Mouse (Mus musculus) limb, embryonic 12.5 days (tissue): ENCODE measurements around the gene Ptcd2. TPM values are rescaled to one million over a fixed set of nuclear protein-coding genes. Genes with fewer than 3 reads are reported as not detected.

Experiments
- ATAC-seq: fragments of 200-750 bp; cut with Nextera tagmentation; 2 replicates; pipeline ENCODE4 v1.8.0; 2017; ENCODE audit warnings: low read depth, moderate TSS enrichment; ENCODE audit not compliant: insufficient number of reproducible peaks, insufficient read depth, low FRiP score, low TSS enrichment
- H3K27ac ChIP-seq: fragments of 300-500 bp; sonication (generic); 2 replicates; pipeline ENCODE4 v1.5.1; 2016; ENCODE audit warnings: mild to moderate bottlenecking, moderate library complexity
- H3K27me3 ChIP-seq: fragments of 300-500 bp; sonication (generic); 2 replicates; pipeline ENCODE4 v1.6.1; 2016; ENCODE audit warnings: mild to moderate bottlenecking, moderate library complexity
- H3K36me3 ChIP-seq: fragments of 300-500 bp; sonication (generic); 2 replicates; pipeline ENCODE4 v1.6.1; 2016; ENCODE audit warnings: mild to moderate bottlenecking, moderate library complexity
- H3K4me1 ChIP-seq: fragments of 300-500 bp; sonication (generic); replicated peaks from 2 replicates; pipeline ENCODE4 v1.6.1; 2016
- H3K4me2 ChIP-seq: fragments of 300-500 bp; sonication (generic); 2 replicates; pipeline ENCODE4 v1.6.1; 2016; ENCODE audit warnings: mild to moderate bottlenecking, moderate library complexity
- H3K4me3 ChIP-seq: fragments of 300-500 bp; sonication (generic); replicated peaks from 2 replicates; pipeline ENCODE4 v1.5.1; 2016; ENCODE audit warnings: mild to moderate bottlenecking
- H3K9ac ChIP-seq: fragments of 300-500 bp; sonication (generic); replicated peaks from 2 replicates; pipeline ENCODE4 v1.6.1; 2016; ENCODE audit warnings: mild to moderate bottlenecking, moderate library complexity
- H3K9me3 ChIP-seq: fragments of 300-500 bp; sonication (generic); 2 replicates; pipeline ENCODE4 v1.6.1; 2016; ENCODE audit warnings: mild to moderate bottlenecking, moderate library complexity
- WGBS: fragments of 180-500 bp; shearing (Covaris S2); methylation state at CpG from one replicate; pipeline ENCODE4 v1.1.7; 2016; 5-methylcytosine and 5-hydroxymethylcytosine counted together
- polyA plus RNA-seq: library from polyadenylated mRNA; unstranded; fragments of >200 nt; fragmentation: Nextera tagmentation; extraction: Ambion mirVana; gene quantifications from 2 replicates; pipeline ENCODE4 v1.2.1, GENCODE M21; 2016

The Ptcd2 gene
- 47.4 and 49.2 TPM in 2 replicates for polyA plus RNA-seq

DNA sequence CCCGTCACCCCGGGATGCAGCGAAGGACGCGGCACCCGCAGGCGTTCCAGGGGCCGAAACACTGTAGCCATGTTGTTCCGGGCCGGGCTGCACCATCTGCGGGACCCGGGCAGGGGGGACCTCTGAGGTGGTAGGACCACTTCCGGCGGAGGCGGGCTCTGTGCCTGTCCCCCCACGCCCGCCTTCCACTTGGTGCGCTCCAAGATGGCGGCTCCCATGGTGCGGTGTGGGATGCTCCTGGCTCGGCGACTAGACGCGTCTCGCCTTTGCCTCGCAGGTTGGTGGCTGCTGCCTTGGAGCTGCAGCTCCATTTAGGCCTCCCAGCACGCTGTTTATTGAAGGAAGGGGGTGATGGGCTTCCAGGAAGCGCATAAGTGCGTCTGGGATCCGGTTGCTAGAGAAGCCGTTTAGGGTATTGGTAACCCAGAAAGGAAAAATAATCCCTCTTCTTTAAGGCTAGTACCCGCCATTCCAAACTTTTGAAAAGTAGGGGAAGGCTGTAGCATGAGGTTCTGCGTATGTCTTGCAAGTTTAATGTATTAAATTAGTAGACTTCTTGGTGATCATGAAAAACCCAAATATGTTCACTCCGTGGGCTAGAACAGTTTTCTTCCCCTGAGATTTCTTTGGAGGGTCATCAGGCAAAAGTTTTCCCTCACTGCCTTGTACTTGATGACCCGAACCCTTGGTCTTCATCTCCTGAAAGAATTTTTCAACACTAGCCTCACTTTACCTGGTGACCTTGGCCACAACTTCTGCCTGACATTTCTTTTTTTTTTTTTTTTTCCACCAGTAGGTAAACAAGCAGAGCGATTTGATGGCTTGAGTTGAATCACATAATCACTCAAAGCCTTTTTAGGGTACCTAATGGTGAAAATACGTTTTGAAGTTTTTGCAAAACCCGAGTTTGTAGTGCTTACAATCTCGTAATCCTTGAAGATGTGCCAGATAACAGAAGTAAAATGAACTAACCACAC, at the start of gene Ptcd2, which contains the start of gene Mrps27:
Ptcd2 (minus strand) TSS at position 107 of the 977 bp plus-strand sequence.
Mrps27 (plus strand) TSS at position 188 of the 977 bp plus-strand sequence.
- H3K4me1 ChIP-seq, result peaks cover 12% of the 10 kb centered on the region
- no peaks in the 10 kb centered on the region for H3K27me3 ChIP-seq
- H3K27ac ChIP-seq, result peak within 1 kb of the TSS; percentile 91
- H3K4me2 ChIP-seq, result peak within 1 kb of the TSS; percentile 82
- H3K9me3 ChIP-seq, result no peaks in the 10 kb centered on the region
- 2% methylated on average over 39 of the region's 39 CpGs for WGBS
- H3K4me3 ChIP-seq, result peak within 1 kb of the TSS; percentile 81
- peaks cover 49% of the 10 kb centered on the region for H3K36me3 ChIP-seq
- ATAC-seq, result peak; percentile 95
- peak within 1 kb of the TSS; percentile 85 for H3K9ac ChIP-seq

DNA sequence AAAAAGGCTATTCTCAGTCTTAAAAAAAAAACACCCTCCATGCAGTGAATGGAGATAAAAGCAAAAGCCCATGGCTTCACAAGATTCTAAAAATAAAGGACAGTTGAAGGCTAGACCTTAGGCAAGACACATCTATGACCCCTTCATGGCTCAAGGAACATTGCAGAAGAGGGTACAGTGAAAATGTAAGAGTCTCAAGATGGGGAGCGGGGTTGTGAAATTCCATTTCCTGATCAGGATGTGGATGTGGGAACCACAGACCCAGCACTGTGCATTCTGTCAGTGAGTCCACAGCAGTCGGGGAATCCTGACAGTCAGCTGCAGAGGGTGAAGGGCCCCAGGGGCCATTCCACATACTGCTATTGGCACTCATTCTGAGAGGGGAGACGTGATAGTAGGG, 48.6 kb upstream of the Ptcd2 start:
- no peak for ATAC-seq
- H3K9ac ChIP-seq, result no peak overlapping the region
- no peaks in the 10 kb centered on the region for H3K9me3 ChIP-seq
- H3K4me1 ChIP-seq, result peaks cover 16% of the 10 kb centered on the region
- H3K4me2 ChIP-seq, result no peak overlapping the region
- peaks cover 13% of the 10 kb centered on the region for H3K36me3 ChIP-seq
- WGBS, result 84% methylated on average over 3 of the region's 3 CpGs
- H3K27me3 ChIP-seq, result no peaks in the 10 kb centered on the region
- no peak overlapping the region for H3K4me3 ChIP-seq
- H3K27ac ChIP-seq, result no peak overlapping the region

DNA sequence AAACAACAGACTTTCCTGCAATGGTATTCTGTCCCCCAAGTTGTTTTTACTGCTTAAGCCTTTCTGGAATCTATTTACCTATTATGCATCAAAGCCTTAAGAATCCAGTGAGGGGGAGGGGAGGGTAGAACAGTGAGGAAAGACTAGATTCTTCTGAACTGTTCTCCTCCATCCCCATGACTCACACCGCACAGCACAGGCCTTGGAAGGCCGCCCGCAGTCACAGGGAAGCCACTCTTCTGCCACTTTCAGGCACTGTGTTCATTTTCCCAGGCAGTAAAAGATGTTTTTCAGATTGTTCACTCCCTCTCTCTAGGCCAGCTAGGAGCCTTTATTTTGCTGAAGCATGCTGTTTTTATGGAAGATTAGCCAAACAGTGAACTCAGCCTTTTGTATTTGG, 46.9 kb upstream of the Ptcd2 start:
- H3K36me3 ChIP-seq, result peaks cover 13% of the 10 kb centered on the region
- no peak overlapping the region for H3K9ac ChIP-seq
- no peak for ATAC-seq
- no peak overlapping the region for H3K27ac ChIP-seq
- H3K4me3 ChIP-seq, result no peak overlapping the region
- peaks cover 20% of the 10 kb centered on the region for H3K4me1 ChIP-seq
- H3K9me3 ChIP-seq, result no peaks in the 10 kb centered on the region
- no peak overlapping the region for H3K4me2 ChIP-seq
- whole genome bisulfite sequencing, result 86% methylated on average over 3 of the region's 3 CpGs
- H3K27me3 ChIP-seq, result no peaks in the 10 kb centered on the region

DNA sequence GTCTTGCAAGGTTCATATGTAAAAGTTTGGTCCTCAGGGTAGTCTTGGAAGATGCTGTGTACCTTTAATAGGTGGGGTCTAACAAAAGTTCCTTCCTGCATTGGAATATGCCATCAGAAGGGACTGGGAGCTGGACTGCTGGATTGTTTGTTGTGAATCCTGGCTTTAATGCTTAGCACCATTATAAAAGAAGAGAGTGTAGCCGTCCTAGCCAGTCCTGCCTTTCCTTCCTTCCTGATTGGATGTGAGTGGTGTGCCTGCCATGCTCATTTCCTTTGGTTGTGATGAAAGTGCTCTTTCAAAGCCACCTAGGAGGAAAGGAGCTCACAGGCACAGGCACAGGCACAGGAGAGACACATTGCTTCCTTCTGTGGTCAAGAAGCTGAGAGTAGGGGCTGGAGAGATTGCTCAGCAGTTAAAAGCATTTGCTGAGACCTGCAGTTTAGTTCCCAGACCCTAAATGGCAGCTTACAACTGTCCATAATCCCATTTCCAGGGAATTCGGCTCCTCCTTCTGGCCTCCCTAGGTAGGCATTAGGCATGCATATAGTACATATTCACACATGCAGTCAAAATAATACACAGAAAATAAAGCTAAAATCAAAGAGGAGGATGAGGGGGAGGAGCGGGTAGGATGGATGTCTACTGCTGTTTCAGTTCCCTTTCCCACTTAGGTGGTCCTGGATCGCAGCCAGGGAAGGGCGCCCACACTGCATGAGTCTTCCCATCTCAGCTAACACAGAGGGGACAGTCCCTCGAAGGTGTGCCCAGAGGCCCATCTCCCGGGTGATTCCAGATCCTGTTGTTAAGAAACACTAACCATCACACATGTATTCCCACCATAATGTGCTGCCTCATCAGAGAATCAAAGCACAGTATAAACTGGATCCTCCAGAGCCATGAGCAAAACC, 43.7 kb upstream of the Ptcd2 start:
- no peak overlapping the region for H3K27ac ChIP-seq

DNA sequence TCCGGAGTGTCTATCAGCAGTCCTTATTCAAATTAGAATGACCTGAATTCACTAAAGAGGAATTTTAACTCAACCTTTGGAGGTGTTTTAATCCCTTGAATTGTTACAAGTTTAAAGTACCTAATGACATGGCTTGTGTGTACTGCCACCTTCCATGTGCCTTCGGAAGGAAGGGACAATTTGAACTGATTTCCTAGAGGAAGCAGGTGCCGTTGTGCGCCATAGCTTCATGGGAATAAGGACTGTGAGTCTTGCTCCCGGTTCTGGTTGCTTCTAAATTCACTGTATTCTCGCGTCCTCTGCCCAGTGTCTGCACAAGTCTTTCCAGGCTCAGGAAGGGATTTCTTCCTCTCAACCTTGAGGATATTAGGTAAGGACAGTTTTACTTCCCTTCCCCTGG, 41.8 kb upstream of the Ptcd2 start:
- H3K4me2 ChIP-seq, result no peak overlapping the region
- H3K9me3 ChIP-seq, result no peaks in the 10 kb centered on the region
- no peak overlapping the region for H3K27ac ChIP-seq
- peaks cover 15% of the 10 kb centered on the region for H3K4me1 ChIP-seq
- WGBS, result 89% methylated on average over 7 of the region's 7 CpGs
- ATAC-seq, result no peak
- no peak overlapping the region for H3K9ac ChIP-seq
- peaks cover 12% of the 10 kb centered on the region for H3K36me3 ChIP-seq
- H3K4me3 ChIP-seq, result no peak overlapping the region
- H3K27me3 ChIP-seq, result no peaks in the 10 kb centered on the region

More for the DNA sequence above, 43.7 kb upstream of the Ptcd2 start:
- no peaks in the 10 kb centered on the region for H3K27me3 ChIP-seq
- H3K9ac ChIP-seq, result no peak overlapping the region
- H3K4me3 ChIP-seq, result no peak overlapping the region
- no peaks in the 10 kb centered on the region for H3K9me3 ChIP-seq
- H3K36me3 ChIP-seq, result peaks cover 10% of the 10 kb centered on the region
- 71% methylated on average over 7 of the region's 7 CpGs for WGBS
- no peak overlapping the region for H3K4me2 ChIP-seq
- no peak for ATAC-seq
- H3K4me1 ChIP-seq, result peaks cover 15% of the 10 kb centered on the region

DNA sequence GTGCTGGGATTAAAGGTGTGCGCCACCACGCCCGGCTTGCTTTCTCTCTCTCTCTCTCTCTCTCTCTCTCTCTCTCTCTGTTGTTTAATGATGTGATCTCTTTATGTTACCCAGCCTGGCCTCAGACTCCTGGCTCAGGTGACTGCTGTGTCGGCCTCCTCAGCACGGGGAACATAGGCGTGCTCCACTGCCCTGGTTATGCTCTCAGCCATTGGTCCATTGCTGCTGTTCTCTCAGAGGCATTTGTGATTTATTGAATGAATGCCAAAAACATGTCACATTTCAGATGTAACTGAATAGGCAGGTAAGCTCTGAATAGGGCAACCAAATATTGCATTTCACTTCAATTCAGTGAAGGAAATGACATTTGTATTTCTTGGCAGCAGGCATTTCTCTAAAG, 41.4 kb upstream of the Ptcd2 start:
- Histone ChIP-seq H3K4me1 (peaks cover 15% of the 10 kb centered on the region), H3K9ac (no peak overlapping the region), H3K27ac (no peak overlapping the region), H3K9me3 (no peaks in the 10 kb centered on the region), H3K4me2 (no peak overlapping the region), H3K4me3 (no peak overlapping the region), H3K36me3 (peaks cover 13% of the 10 kb centered on the region), H3K27me3 (no peaks in the 10 kb centered on the region)
- no peak for ATAC-seq
- 90% methylated on average over 6 of the region's 6 CpGs for WGBS

DNA sequence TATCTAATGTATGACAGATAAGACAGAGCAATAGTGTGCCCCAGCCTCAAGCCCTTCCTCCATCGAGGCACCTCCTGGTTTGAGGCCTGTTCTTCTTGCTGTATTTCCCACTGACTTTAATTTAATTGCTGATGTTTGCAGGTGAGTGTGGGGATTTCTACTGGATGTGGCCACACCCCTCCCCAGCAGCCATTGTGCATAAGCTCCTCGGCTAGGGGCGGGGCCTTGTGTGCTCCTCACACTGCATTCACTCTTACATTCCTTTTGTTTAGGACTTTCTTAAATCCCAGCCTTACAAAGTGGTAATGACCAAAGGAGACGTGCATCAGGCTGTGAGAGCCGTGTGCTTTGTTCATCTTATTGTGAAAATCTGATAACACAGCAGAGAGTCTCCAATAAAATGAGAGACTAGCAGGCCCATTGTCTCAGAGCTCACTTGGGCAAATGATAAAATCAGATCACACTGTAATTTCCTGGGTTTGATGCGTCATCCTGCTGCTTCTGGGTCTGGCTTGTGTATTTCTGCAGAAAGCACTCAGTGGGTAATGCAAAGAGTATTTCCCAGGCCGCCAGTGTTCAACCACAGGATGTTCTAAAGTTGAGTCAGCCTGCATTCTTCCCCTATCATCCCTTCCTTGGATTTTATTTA, 40.2 kb upstream of the Ptcd2 start:
- H3K9ac ChIP-seq, result no peak overlapping the region
- WGBS, result 85% methylated on average over 7 of the region's 7 CpGs
- no peaks in the 10 kb centered on the region for H3K9me3 ChIP-seq
- peaks cover 15% of the 10 kb centered on the region for H3K4me1 ChIP-seq
- H3K4me2 ChIP-seq, result no peak overlapping the region
- no peak overlapping the region for H3K27ac ChIP-seq
- peaks cover 3% of the 10 kb centered on the region for H3K36me3 ChIP-seq
- no peak overlapping the region for H3K4me3 ChIP-seq
- no peaks in the 10 kb centered on the region for H3K27me3 ChIP-seq
- no peak for ATAC-seq

DNA sequence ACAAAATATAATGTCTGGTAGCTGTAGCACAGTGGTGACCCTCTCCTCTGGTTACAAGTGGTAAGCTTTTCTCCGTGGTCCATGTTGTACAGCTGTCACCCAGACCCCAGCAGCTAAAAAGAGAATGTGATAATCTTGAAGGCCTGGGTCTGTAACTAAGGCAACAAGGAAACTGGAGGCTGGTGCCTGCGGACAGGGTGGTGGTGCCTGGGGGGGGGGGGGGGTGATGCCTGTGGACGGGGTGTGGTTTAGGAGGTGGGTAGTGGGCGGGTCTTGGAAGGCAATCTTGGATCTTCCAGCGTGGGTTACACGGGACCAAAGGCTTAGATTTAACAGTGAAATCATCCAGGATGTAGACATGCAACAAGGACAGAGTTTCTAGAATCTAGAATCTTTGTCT, 37.9 kb upstream of the Ptcd2 start:
- no peak overlapping the region for H3K27ac ChIP-seq
- H3K27me3 ChIP-seq, result no peaks in the 10 kb centered on the region
- H3K9me3 ChIP-seq, result no peaks in the 10 kb centered on the region
- no peak overlapping the region for H3K9ac ChIP-seq
- peaks cover 7% of the 10 kb centered on the region; the same call in 1 of the 2 replicates for H3K4me1 ChIP-seq
- ATAC-seq, result no peak
- H3K4me3 ChIP-seq, result no peak overlapping the region
- H3K4me2 ChIP-seq, result no peak overlapping the region
- 66% methylated on average over 6 of the region's 6 CpGs for WGBS
- H3K36me3 ChIP-seq, result peaks cover 8% of the 10 kb centered on the region

DNA sequence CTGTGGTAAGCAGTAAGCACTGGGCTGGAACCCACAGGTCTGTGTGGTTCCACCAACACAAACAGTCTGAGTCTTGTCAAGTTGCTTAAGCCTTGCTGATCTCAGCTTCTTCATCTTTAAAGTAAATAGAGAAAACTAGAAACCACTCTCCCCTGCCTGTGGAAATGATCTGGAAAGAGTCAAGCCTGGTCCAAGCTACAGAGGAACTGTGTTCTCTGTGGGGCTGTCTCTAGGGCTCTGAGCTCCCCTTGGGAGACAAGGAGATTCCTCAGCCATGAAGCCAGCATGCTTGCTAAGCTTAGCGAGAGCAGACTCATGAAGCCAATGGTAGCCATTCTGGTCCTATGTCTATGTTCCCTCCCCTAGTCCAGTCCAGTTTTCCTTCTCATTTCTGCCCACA, 33.7 kb upstream of the Ptcd2 start:
- H3K4me2 ChIP-seq, result no peak overlapping the region
- no peak overlapping the region for H3K9ac ChIP-seq
- no peak overlapping the region for H3K27ac ChIP-seq
- H3K36me3 ChIP-seq, result peaks cover 17% of the 10 kb centered on the region; the same call in 1 of the 2 replicates
- H3K4me1 ChIP-seq, result peaks cover 12% of the 10 kb centered on the region; the same call in 1 of the 2 replicates
- no peak overlapping the region for H3K4me3 ChIP-seq
- H3K27me3 ChIP-seq, result no peaks in the 10 kb centered on the region
- no peaks in the 10 kb centered on the region for H3K9me3 ChIP-seq
- no peak for ATAC-seq
- 93% methylated on average over 1 of the region's 1 CpGs for WGBS

DNA sequence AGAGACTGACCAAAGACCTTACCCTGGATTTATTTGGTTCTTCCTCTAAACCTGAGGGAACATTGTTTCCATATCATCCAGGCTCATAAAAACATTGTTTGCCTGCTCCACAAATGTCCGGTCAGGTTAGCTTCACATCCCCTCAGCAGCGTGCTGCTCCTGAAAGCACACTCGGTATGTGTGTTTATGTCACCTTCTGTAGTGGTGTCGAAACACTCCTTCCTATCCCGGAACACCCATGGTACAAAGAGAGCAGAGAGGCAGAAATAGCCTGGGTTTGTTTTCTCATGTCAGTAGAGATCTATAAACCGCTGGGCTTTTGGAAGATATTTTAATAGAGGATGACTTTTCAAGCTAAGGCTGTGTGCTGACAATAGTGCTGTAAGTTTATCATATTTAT, 32.5 kb upstream of the Ptcd2 start:
- no peak for ATAC-seq
- no peak overlapping the region for H3K9ac ChIP-seq
- H3K9me3 ChIP-seq, result no peaks in the 10 kb centered on the region
- H3K27me3 ChIP-seq, result no peaks in the 10 kb centered on the region
- H3K4me2 ChIP-seq, result no peak overlapping the region
- no peak overlapping the region for H3K4me3 ChIP-seq
- WGBS, result 87% methylated on average over 6 of the region's 6 CpGs
- peaks cover 19% of the 10 kb centered on the region; the same call in 1 of the 2 replicates for H3K36me3 ChIP-seq
- H3K27ac ChIP-seq, result no peak overlapping the region
- H3K4me1 ChIP-seq, result peaks cover 13% of the 10 kb centered on the region; the same call in 1 of the 2 replicates
